Mouse (Mus musculus): Measurements from ENCODE around the gene Sftpa1. TPM values are rescaled to one million over a fixed set of nuclear protein-coding genes. Genes with fewer than 3 reads are reported as not detected.

The Sftpa1 gene
- total and polyA plus RNA-seq, 3 experiments = 3.6 TPM; not detected in 2

- Histone ChIP-seq H3K4me3 (no peak overlapping the region), H3K9ac (ENCODE audit: low read depth, low read length) (no peak overlapping the region), H3K79me2 (replicated peaks; ENCODE audit: control insufficient read depth, insufficient read depth, low read length) (no peaks in the 10 kb centered on the region), H3K4me1 (ENCODE audit: control insufficient read depth, insufficient read depth, low read length) (no peaks in the 10 kb centered on the region), H3K27me3 (ENCODE audit: control insufficient read depth, insufficient read depth, low read length) (no peaks in the 10 kb centered on the region), H3K36me3 (ENCODE audit: control insufficient read depth, insufficient read depth, low read length) (no peaks in the 10 kb centered on the region), H3K27ac (no peak overlapping the region)
- TF ChIP-seq EP300 (IDR thresholded peaks at IDR 0.05; ENCODE audit: insufficient read depth, low read depth, low read length) = no peak
- TF ChIP-seq POLR2A (IDR thresholded peaks at IDR 0.05; ENCODE audit: insufficient read depth, low read depth, low read length) = no peak
- TF ChIP-seq CTCF (IDR thresholded peaks at IDR 0.05) = no peak
- 69% methylated on average over 4 of the region's 4 CpGs for WGBS
- intact Hi-C loops (cut with DNase I) = no loop called here
- no peak for DNase-seq
Observed at GRCm38 (mm10) chr14:41112944-41113343, 18.6 kb upstream of the Sftpa1 start.

GRCm38 (mm10) chr14:41116271-41116670 is 15.3 kb upstream of the Sftpa1 start:
- no peak for DNase-seq
- WGBS = 68% methylated on average over 3 of the region's 3 CpGs
- H3K36me3 ChIP-seq (ENCODE audit: control insufficient read depth, insufficient read depth, low read length) = no peaks in the 10 kb centered on the region
- no peaks in the 10 kb centered on the region for H3K79me2 ChIP-seq (replicated peaks; ENCODE audit: control insufficient read depth, insufficient read depth, low read length)
- H3K4me3 ChIP-seq = no peak overlapping the region
- intact Hi-C loops (cut with DNase I) = no loop called here
- no peaks in the 10 kb centered on the region for H3K4me1 ChIP-seq (ENCODE audit: control insufficient read depth, insufficient read depth, low read length)
- no peak overlapping the region for H3K27ac ChIP-seq
- TF ChIP-seq POLR2A (IDR thresholded peaks at IDR 0.05; ENCODE audit: insufficient read depth, low read depth, low read length) = no peak
- TF ChIP-seq EP300 (IDR thresholded peaks at IDR 0.05; ENCODE audit: insufficient read depth, low read depth, low read length) = no peak
- H3K27me3 ChIP-seq (ENCODE audit: control insufficient read depth, insufficient read depth, low read length) = no peaks in the 10 kb centered on the region
- no peak overlapping the region for H3K9ac ChIP-seq (ENCODE audit: low read depth, low read length)

DNA sequence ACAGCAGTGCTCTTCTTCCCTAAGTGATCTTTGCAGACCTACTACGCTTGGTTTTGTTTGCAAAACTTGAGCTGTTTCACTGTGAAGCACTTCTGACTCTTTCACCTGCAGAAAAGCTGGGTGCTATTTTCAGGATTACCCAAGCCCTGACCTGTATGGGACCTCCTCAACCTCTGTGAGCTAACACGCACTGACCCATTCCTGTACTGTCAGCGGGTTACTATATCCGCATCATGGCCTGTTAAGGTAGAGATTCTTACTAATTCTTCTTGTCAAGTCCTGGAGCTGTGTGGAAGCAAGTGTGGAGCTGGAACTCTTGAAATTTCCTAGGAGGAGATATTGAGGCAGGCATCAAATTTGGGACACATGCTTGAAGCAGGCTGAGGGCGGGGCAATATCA is 6.9 kb upstream of the Sftpa1 start:
- TF ChIP-seq CTCF (IDR thresholded peaks at IDR 0.05) (no peak), EP300 (IDR thresholded peaks at IDR 0.05; ENCODE audit: insufficient read depth, low read depth, low read length) (no peak), POLR2A (IDR thresholded peaks at IDR 0.05; ENCODE audit: insufficient read depth, low read depth, low read length) (no peak)
- WGBS = 76% methylated on average over 5 of the region's 5 CpGs
- Histone ChIP-seq H3K27me3 (ENCODE audit: control insufficient read depth, insufficient read depth, low read length) (no peaks in the 10 kb centered on the region), H3K79me2 (replicated peaks; ENCODE audit: control insufficient read depth, insufficient read depth, low read length) (no peaks in the 10 kb centered on the region), H3K27ac (no peak overlapping the region), H3K36me3 (ENCODE audit: control insufficient read depth, insufficient read depth, low read length) (no peaks in the 10 kb centered on the region), H3K4me1 (ENCODE audit: control insufficient read depth, insufficient read depth, low read length) (no peaks in the 10 kb centered on the region), H3K4me3 (no peak overlapping the region), H3K9ac (ENCODE audit: low read depth, low read length) (no peak overlapping the region)
- DNase-seq = no peak
- intact Hi-C loops (cut with DNase I) = no loop called here

- intact Hi-C loops (cut with DNase I) = no loop called here
Observed at GRCm38 (mm10) chr14:41127997-41128396, 3.6 kb upstream of the Sftpa1 start.

DNA sequence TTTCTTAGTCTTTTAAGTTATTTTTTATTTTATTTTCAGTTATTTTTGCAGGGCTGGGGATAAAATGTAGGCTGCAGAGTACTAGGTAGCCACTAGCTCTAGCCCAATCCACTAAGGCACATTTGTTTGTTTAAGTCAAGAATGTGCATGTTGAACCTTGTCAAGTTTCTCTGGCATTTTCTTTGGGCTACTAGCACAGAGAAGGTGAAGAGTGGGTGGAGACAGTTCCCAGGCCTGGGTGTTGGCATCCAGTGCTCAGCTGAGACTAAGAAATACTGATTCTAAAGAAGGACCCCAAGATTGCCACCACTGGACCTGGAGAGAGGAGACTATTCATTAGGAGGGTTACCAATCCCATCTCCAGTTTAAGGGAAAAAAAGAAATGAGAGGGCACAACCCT is 5.4 kb downstream of the Sftpa1 start:
- intact Hi-C loops (cut with DNase I) = no loop called here
- TF ChIP-seq EP300 (IDR thresholded peaks at IDR 0.05; ENCODE audit: insufficient read depth, low read depth, low read length) (no peak), CTCF (IDR thresholded peaks at IDR 0.05) (no peak), POLR2A (IDR thresholded peaks at IDR 0.05; ENCODE audit: insufficient read depth, low read depth, low read length) (no peak)
- Histone ChIP-seq H3K79me2 (replicated peaks; ENCODE audit: control insufficient read depth, insufficient read depth, low read length) (no peaks in the 10 kb centered on the region), H3K4me3 (no peak overlapping the region), H3K27me3 (ENCODE audit: control insufficient read depth, insufficient read depth, low read length) (no peaks in the 10 kb centered on the region), H3K4me1 (ENCODE audit: control insufficient read depth, insufficient read depth, low read length) (no peaks in the 10 kb centered on the region), H3K9ac (ENCODE audit: low read depth, low read length) (no peak overlapping the region), H3K27ac (no peak overlapping the region), H3K36me3 (ENCODE audit: control insufficient read depth, insufficient read depth, low read length) (no peaks in the 10 kb centered on the region)
- DNase-seq = no peak

More at GRCm38 (mm10) chr14:41127997-41128396, 3.6 kb upstream of the Sftpa1 start:
- Histone ChIP-seq H3K4me3 (no peak overlapping the region), H3K36me3 (ENCODE audit: control insufficient read depth, insufficient read depth, low read length) (no peaks in the 10 kb centered on the region), H3K27me3 (ENCODE audit: control insufficient read depth, insufficient read depth, low read length) (no peaks in the 10 kb centered on the region), H3K9ac (ENCODE audit: low read depth, low read length) (no peak overlapping the region), H3K27ac (no peak overlapping the region), H3K4me1 (ENCODE audit: control insufficient read depth, insufficient read depth, low read length) (no peaks in the 10 kb centered on the region), H3K79me2 (replicated peaks; ENCODE audit: control insufficient read depth, insufficient read depth, low read length) (no peaks in the 10 kb centered on the region)
- no peak for DNase-seq
- 14% methylated on average over 4 of the region's 4 CpGs for WGBS
- TF ChIP-seq CTCF (IDR thresholded peaks at IDR 0.05) (peak; percentile 71), POLR2A (IDR thresholded peaks at IDR 0.05; ENCODE audit: insufficient read depth, low read depth, low read length) (no peak)

DNA sequence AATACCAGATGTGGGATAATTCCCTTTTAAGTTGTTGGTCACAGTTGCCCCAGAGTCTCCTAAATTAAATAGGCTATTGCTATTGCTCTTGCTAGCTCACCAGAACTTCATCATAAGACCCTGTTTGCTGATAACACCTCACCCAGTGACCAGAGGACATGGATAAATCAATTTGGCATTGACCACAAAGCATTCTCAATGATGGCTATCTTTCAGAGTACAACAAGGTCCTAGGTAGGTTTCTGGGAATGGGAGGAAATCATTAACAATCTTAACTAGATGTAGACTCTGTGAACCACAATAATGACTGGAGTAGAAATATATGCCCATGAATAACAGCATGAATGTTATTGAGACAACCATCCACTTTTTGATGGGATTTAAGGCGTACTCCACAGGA is 9.1 kb downstream of the Sftpa1 start:
- TF ChIP-seq EP300 (IDR thresholded peaks at IDR 0.05; ENCODE audit: insufficient read depth, low read depth, low read length) (no peak), POLR2A (IDR thresholded peaks at IDR 0.05; ENCODE audit: insufficient read depth, low read depth, low read length) (no peak), CTCF (IDR thresholded peaks at IDR 0.05) (no peak)
- Histone ChIP-seq H3K9ac (ENCODE audit: low read depth, low read length) (no peak overlapping the region), H3K4me1 (ENCODE audit: control insufficient read depth, insufficient read depth, low read length) (no peaks in the 10 kb centered on the region), H3K79me2 (replicated peaks; ENCODE audit: control insufficient read depth, insufficient read depth, low read length) (no peaks in the 10 kb centered on the region), H3K36me3 (ENCODE audit: control insufficient read depth, insufficient read depth, low read length) (no peaks in the 10 kb centered on the region), H3K27me3 (ENCODE audit: control insufficient read depth, insufficient read depth, low read length) (no peaks in the 10 kb centered on the region), H3K4me3 (no peak overlapping the region), H3K27ac (no peak overlapping the region)
- 88% methylated on average over 1 of the region's 1 CpGs for WGBS
- DNase-seq = no peak
- intact Hi-C loops (cut with DNase I) = no loop called here

Measured in heart, adult 2 months (tissue).